Mouse (Mus musculus) heart, postnatal 0 days (tissue): ENCODE data around the gene Cutc.

Source experiments
- CTCF ChIP-seq: IDR thresholded peaks from 2 replicates; pipeline ENCODE4 v1.5.1; 2016; ENCODE audit warnings: antibody characterized with exemption, control low read depth, low read depth
- EP300 ChIP-seq: IDR thresholded peaks from 2 replicates; pipeline ENCODE4 v1.6.1; 2016; ENCODE audit warnings: antibody characterized with exemption, low read depth

- TF ChIP-seq EP300 (no peak), CTCF (no peak)
Observed at GRCm38 (mm10) chr19:43711971-43712370, 40.8 kb upstream of the Cutc start.
